Mouse (Mus musculus): ENCODE results near the gene N4bp1.

- TF ChIP-seq E2F4 (IDR thresholded peaks at IDR 0.05; ENCODE audit: insufficient read depth) (no peak), POLR2A (IDR thresholded peaks at IDR 0.05; ENCODE audit: insufficient read length, low read depth) (no peak), TCF12 (IDR thresholded peaks at IDR 0.05; ENCODE audit: insufficient read depth, poor library complexity, severe bottlenecking) (no peak), CEBPB (IDR thresholded peaks at IDR 0.05; ENCODE audit: insufficient read depth, poor library complexity, severe bottlenecking) (no peak), USF1 (IDR thresholded peaks at IDR 0.05; ENCODE audit: low read depth) (no peak), MAX (IDR thresholded peaks at IDR 0.05; ENCODE audit: low read depth) (no peak), POLR2AphosphoS2 (IDR thresholded peaks at IDR 0.05; ENCODE audit: insufficient read length, low read depth) (no peak), MYOD1 (IDR thresholded peaks at IDR 0.05; ENCODE audit: control insufficient read depth in 1 of 3, insufficient read length in 2 of 3, low read depth in 2 of 3) (no peak)
Observed at GRCm38 (mm10) chr8:86854686-86855085, 30.4 kb downstream of the N4bp1 start.

All from myocyte (in vitro differentiated cells).